In genomic region chr2:80266894-80267293, GRCm38 (mm10) we compare ENCODE assay signal across 8 mouse cellular contexts. TPM values are rescaled to one million over a fixed set of nuclear protein-coding genes. Genes with fewer than 3 reads are reported as not detected.
DNase-seq lines count a peak whose midpoint lies in the region; ATAC-seq lines count a peak whose summit lies in the region.

No protein-coding gene starts in this region.

- no peaks in the 10 kb centered on the region for H3K36me3 ChIP-seq in hindbrain, embryonic 11.5 days (ENCODE audit: control insufficient read depth, insufficient read depth, low read length)
- no peaks in the 10 kb centered on the region for H3K36me3 ChIP-seq in lung, embryonic 16.5 days (ENCODE audit: control insufficient read depth, insufficient read depth, low read length)

- H3K4me2 ChIP-seq in hindbrain, embryonic 11.5 days (replicated peaks; ENCODE audit: low read depth, low read length) = no peak overlapping the region
- H3K4me2 ChIP-seq in lung, embryonic 16.5 days (ENCODE audit: low read depth, low read length) = peak overlapping the region; percentile 38

- ATAC-seq in hindbrain, embryonic 11.5 days (ENCODE audit: low FRiP score) = peak; percentile 40; the same call in 1 of the 2 replicates
- peak; percentile 47; the same call in 1 of the 2 replicates for ATAC-seq in lung, embryonic 16.5 days (ENCODE audit: low read depth)

- no peak overlapping the region for H3K9ac ChIP-seq in hindbrain, embryonic 11.5 days (ENCODE audit: low read depth, low read length)
- H3K9ac ChIP-seq in lung, embryonic 16.5 days (ENCODE audit: low read length) = no peak overlapping the region

- 26% methylated on average over 11 of the region's 11 CpGs for WGBS in hindbrain, embryonic 11.5 days
- WGBS in lung, embryonic 16.5 days = 14% methylated on average over 11 of the region's 11 CpGs

- H3K4me3 ChIP-seq in hindbrain, embryonic 11.5 days (ENCODE audit: low read depth, low read length) = no peak overlapping the region
- peak overlapping the region; percentile 4; the same call in 1 of the 2 replicates for H3K4me3 ChIP-seq in lung, embryonic 16.5 days (ENCODE audit: low read length)

- no peak overlapping the region for H3K27ac ChIP-seq in hindbrain, embryonic 11.5 days (ENCODE audit: low read depth, low read length)
- H3K27ac ChIP-seq in lung, embryonic 16.5 days (ENCODE audit: low read length) = no peak overlapping the region

- no peaks in the 10 kb centered on the region for H3K9me3 ChIP-seq in hindbrain, embryonic 11.5 days (ENCODE audit: control insufficient read depth, low read length)
- H3K9me3 ChIP-seq in lung, embryonic 16.5 days (ENCODE audit: control insufficient read depth, low read length) = no peaks in the 10 kb centered on the region

- peak; percentile 62 for DNase-seq in NIH3T3 (ENCODE audit: low read depth)
- DNase-seq in cerebellum, adult 8-10 months = peak; percentile 13
- peak; percentile 66 for DNase-seq in forelimb bud, embryonic 11.5 days (ENCODE audit: low read depth, low spot score)
- peak; percentile 80 for DNase-seq in hindbrain, embryonic 11.5 days (ENCODE audit: low spot score)
- peak; percentile 67 for DNase-seq in layer of hippocampus, adult 9-11 months
- peak; percentile 31 for DNase-seq in ovary, postnatal 10 days (ENCODE audit: low spot score)
- DNase-seq in thymus, postnatal 4 days = peak; percentile 51

- H3K27me3 ChIP-seq in hindbrain, embryonic 11.5 days (ENCODE audit: control insufficient read depth, insufficient read depth, low read length) = no peaks in the 10 kb centered on the region
- H3K27me3 ChIP-seq in lung, embryonic 16.5 days (ENCODE audit: control insufficient read depth, insufficient read depth, low read depth, low read length) = no peaks in the 10 kb centered on the region

- H3K4me1 ChIP-seq in hindbrain, embryonic 11.5 days (replicated peaks; ENCODE audit: control insufficient read depth, insufficient read depth, low read length) = no peaks in the 10 kb centered on the region
- no peaks in the 10 kb centered on the region for H3K4me1 ChIP-seq in lung, embryonic 16.5 days (replicated peaks; ENCODE audit: control insufficient read depth, insufficient read depth, low read length)

RNA-seq across cellular contexts. Expression of gene Prdx6b, which starts 25.4 kb away (rescaled TPM):
- polyA plus RNA-seq in hindbrain, embryonic 11.5 days (2014; fragmentation: Nextera tagmentation; extraction: Ambion mirVana) = not detected in 2 replicates
- not detected in 2 replicates for polyA plus RNA-seq in lung, embryonic 16.5 days (2015; fragmentation: Nextera tagmentation; extraction: Ambion mirVana)

RNA-seq across cellular contexts. Expression of gene Dnajc10, which starts 48.4 kb away (rescaled TPM):
- 84.5 and 97.9 TPM in 2 replicates for polyA plus RNA-seq in hindbrain, embryonic 11.5 days (2014; fragmentation: Nextera tagmentation; extraction: Ambion mirVana)
- polyA plus RNA-seq in lung, embryonic 16.5 days (2015; fragmentation: Nextera tagmentation; extraction: Ambion mirVana) = 87.4 and 90.8 TPM in 2 replicates

Comparison
In these comparisons a context has a peak if more than half of its experiments do, and no peak if none do; other contexts are left out.
1. DNase-seq: peak in every context shown above with its lines; median percentile 80 in hindbrain, embryonic 11.5 days; 67 in layer of hippocampus, adult 9-11 months; 66 in forelimb bud, embryonic 11.5 days; 62 in NIH3T3; 51 in thymus, postnatal 4 days; 31 in ovary, postnatal 10 days; 13 in cerebellum, adult 8-10 months.